24 mouse cellular contexts compared by ENCODE assay signal in genomic region chr10:22917797-22918196, GRCm38 (mm10).
A peak's percentile ranks its signal among the peaks of the same experiment; 100 is the strongest.
DNase-seq lines count a peak whose midpoint lies in the region; ATAC-seq lines count a peak whose summit lies in the region.
"Had no signal": no experiment of that assay in that cellular context is flagged by ENCODE, and none has a peak within 500 bp of the region (broad histone marks: within the 10 kb centered on the region; RNA-seq: fewer than 3 reads in every experiment).

No protein-coding gene starts in this region.

- H3K4me3 ChIP-seq in kidney, embryonic 16.5 days (ENCODE audit: low read length) = no peak overlapping the region
- H3K4me3 ChIP-seq in intestine, embryonic 15.5 days (replicated peaks) = no peak overlapping the region
- H3K4me3 ChIP-seq: embryonic facial prominence, embryonic 15.5 days; erythroblast, embryonic 14.5 days; forebrain, embryonic 10.5 days; heart, embryonic 10.5 days; hindbrain, embryonic 12.5 days had no signal

- no peak for ATAC-seq in kidney, embryonic 16.5 days (ENCODE audit: low FRiP score, low TSS enrichment)
- peak; percentile 49 for ATAC-seq in intestine, embryonic 15.5 days
- no peak for ATAC-seq in inflammation-experienced regulatory T-cells, adult 6 months
- ATAC-seq: activated CD4-positive, CD25-positive, alpha-beta regulatory T cell, adult 4 months; forebrain, embryonic 14.5 days; hindbrain, embryonic 16.5 days had no signal

- DNase-seq in embryo, embryonic 10 days (ENCODE audit: low spot score) = peak; percentile 4
- no peak for DNase-seq in embryo, embryonic 10.5 days (ENCODE audit: low spot score)
- DNase-seq in kidney, adult 9 months = no peak
- DNase-seq in c-Kit-positive CD71-positive TER-119-positive erythroid progenitor cells, embryonic 14.5 days (ENCODE audit: low spot score) = no peak
- DNase-seq: adrenal gland, postnatal 25 days; cerebellum, adult 11 months; cerebellum, adult 8-10 months; cerebellum, postnatal 36 days; embryo, embryonic 11 days; gastrocnemius, postnatal 10 days; heart, adult 18-20 months; heart, postnatal 10 days; heart, postnatal 4 days had no signal

- no peaks in the 10 kb centered on the region for H3K9me3 ChIP-seq in kidney, embryonic 16.5 days (ENCODE audit: low read length)
- no peaks in the 10 kb centered on the region for H3K9me3 ChIP-seq in intestine, embryonic 15.5 days
- H3K9me3 ChIP-seq: embryonic facial prominence, embryonic 15.5 days; forebrain, embryonic 10.5 days; heart, embryonic 10.5 days; hindbrain, embryonic 12.5 days had no signal

- H3K4me2 ChIP-seq in kidney, embryonic 16.5 days (replicated peaks; ENCODE audit: low read depth, low read length) = no peak overlapping the region
- H3K4me2 ChIP-seq in intestine, embryonic 15.5 days (replicated peaks) = no peak overlapping the region
- H3K4me2 ChIP-seq: embryonic facial prominence, embryonic 15.5 days; hindbrain, embryonic 12.5 days had no signal

- no peaks in the 10 kb centered on the region for H3K36me3 ChIP-seq in kidney, embryonic 16.5 days (ENCODE audit: insufficient read depth, low read length)
- H3K36me3 ChIP-seq in intestine, embryonic 15.5 days = no peaks in the 10 kb centered on the region
- H3K36me3 ChIP-seq: embryonic facial prominence, embryonic 15.5 days; forebrain, embryonic 10.5 days; heart, embryonic 10.5 days; hindbrain, embryonic 12.5 days had no signal

- H3K9ac ChIP-seq in kidney, embryonic 16.5 days (replicated peaks; ENCODE audit: low read length) = no peak overlapping the region
- H3K9ac ChIP-seq in intestine, embryonic 15.5 days = no peak overlapping the region
- H3K9ac ChIP-seq: embryonic facial prominence, embryonic 15.5 days; hindbrain, embryonic 12.5 days had no signal

- H3K27me3 ChIP-seq in kidney, embryonic 16.5 days (ENCODE audit: insufficient read depth, low read length) = no peaks in the 10 kb centered on the region
- H3K27me3 ChIP-seq in intestine, embryonic 15.5 days (replicated peaks) = no peaks in the 10 kb centered on the region
- H3K27me3 ChIP-seq: embryonic facial prominence, embryonic 15.5 days; hindbrain, embryonic 12.5 days had no signal

- 95% methylated on average over 1 of the region's 1 CpGs for WGBS in kidney, embryonic 16.5 days
- WGBS in intestine, embryonic 15.5 days = 59% methylated on average over 1 of the region's 1 CpGs

- 0 out of 2 replicates have a peak overlapping the region, but pooled peaks have one; percentile 6 for H3K27ac ChIP-seq in kidney, embryonic 16.5 days (ENCODE audit: low read length)
- H3K27ac ChIP-seq in intestine, embryonic 15.5 days = peak overlapping the region; percentile 49
- H3K27ac ChIP-seq: embryonic facial prominence, embryonic 15.5 days; forebrain, embryonic 10.5 days; heart, embryonic 10.5 days; hindbrain, embryonic 12.5 days had no signal

- H3K4me1 ChIP-seq in kidney, embryonic 16.5 days (ENCODE audit: insufficient read depth, low read length) = peaks cover 8% of the 10 kb centered on the region
- H3K4me1 ChIP-seq in intestine, embryonic 15.5 days (replicated peaks) = 0 out of 2 replicates have a peak, but pooled peaks cover 11% of the 10 kb centered on the region
- H3K4me1 ChIP-seq: embryonic facial prominence, embryonic 15.5 days; heart, embryonic 10.5 days; hindbrain, embryonic 12.5 days had no signal
